Mouse (Mus musculus) heart, adult 8-10 months (tissue): ENCODE measurements around the gene Arid5b. TPM values are rescaled to one million over a fixed set of nuclear protein-coding genes. Genes with fewer than 3 reads are reported as not detected.

Source experiments
- DNase-seq: peaks from one replicate; pipeline ENCODE4 v3.0.0; 2022; ENCODE audit warnings: low spot score
- total RNA-seq, 4 experiments: library from RNA; stranded (reverse); gene quantifications; 2 replicates each; pipeline ENCODE4 v1.2.4; 2022

The Arid5b gene
- total RNA-seq, 4 experiments from 2014 or later, result 17.7 to 25.4 (median 18.5) TPM

- peak; percentile 50 for DNase-seq
Observed at GRCm38 (mm10) chr10:68165709-68166694, 112.5 kb downstream of the Arid5b start.

- no peak for DNase-seq
Observed at GRCm38 (mm10) chr10:68164723-68165706, 113.5 kb downstream of the Arid5b start.

GRCm38 (mm10) chr10:68164137-68164536 is 114.4 kb downstream of the Arid5b start:
- DNase-seq, result no peak

GRCm38 (mm10) chr10:68159759-68160158 is 118.8 kb downstream of the Arid5b start:
- DNase-seq, result no peak

- DNase-seq, result no peak
Observed at GRCm38 (mm10) chr10:68158555-68158954, 120.0 kb downstream of the Arid5b start.

- no peak for DNase-seq
Observed at GRCm38 (mm10) chr10:68157511-68157910, 121.0 kb downstream of the Arid5b start.

- no peak for DNase-seq
Observed at GRCm38 (mm10) chr10:68156646-68157245, 121.8 kb downstream of the Arid5b start.

GRCm38 (mm10) chr10:68156159-68156558 is 122.4 kb downstream of the Arid5b start:
- no peak for DNase-seq

- no peak for DNase-seq
Observed at GRCm38 (mm10) chr10:68155431-68156119, 123.0 kb downstream of the Arid5b start.

GRCm38 (mm10) chr10:68154046-68154765 is 124.3 kb downstream of the Arid5b start:
- no peak for DNase-seq

GRCm38 (mm10) chr10:68153344-68154045 is 125.0 kb downstream of the Arid5b start:
- no peak for DNase-seq

GRCm38 (mm10) chr10:68148495-68148894 is 130.0 kb downstream of the Arid5b start:
- DNase-seq, result no peak

- DNase-seq, result no peak
Observed at GRCm38 (mm10) chr10:68147730-68148129, 130.8 kb downstream of the Arid5b start.

- peak; percentile 85 for DNase-seq
Observed at GRCm38 (mm10) chr10:68146842-68147241, 131.7 kb downstream of the Arid5b start.

- DNase-seq, result no peak
Observed at GRCm38 (mm10) chr10:68145286-68145950, 133.1 kb downstream of the Arid5b start.

GRCm38 (mm10) chr10:68142501-68142900 is 136.0 kb downstream of the Arid5b start:
- no peak for DNase-seq

GRCm38 (mm10) chr10:68141567-68141966 is 137.0 kb downstream of the Arid5b start:
- DNase-seq, result no peak

GRCm38 (mm10) chr10:68140871-68141270 is 137.7 kb downstream of the Arid5b start:
- DNase-seq, result no peak

GRCm38 (mm10) chr10:68140306-68140705 is 138.2 kb downstream of the Arid5b start:
- no peak for DNase-seq
